Mouse (Mus musculus): ENCODE measurements at regions not wholly inside any gene's neighbourhood (a gene's known extent, or its start where the extent isn't known, plus 50 kb on each side); places are given as distances from the start of the nearest gene placed in this dataset.

DNA sequence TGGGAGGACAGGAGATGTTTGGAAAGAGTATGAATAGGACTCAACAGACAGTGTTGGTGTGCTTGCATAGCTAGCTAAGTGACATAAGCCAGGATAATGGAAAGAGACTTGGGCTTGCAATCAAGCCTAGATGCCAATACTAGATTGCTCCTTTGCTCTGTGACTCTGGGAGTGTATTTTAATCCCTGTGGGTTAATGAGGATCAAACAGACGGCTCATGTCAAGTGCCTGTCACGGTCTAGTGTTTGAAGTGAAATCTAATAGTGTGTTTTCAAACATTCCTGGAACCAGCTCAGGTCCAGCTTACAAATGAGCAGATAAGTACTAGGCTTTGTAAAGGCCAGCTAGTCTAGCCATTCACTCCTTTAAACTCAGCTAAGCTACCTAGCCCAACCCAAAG lies 64.1 kb upstream of the Ranbp3l start:
- Histone ChIP-seq H3K4me1 (replicated peaks) (no peaks in the 10 kb centered on the region), H3K9me3 (no peaks in the 10 kb centered on the region), H3K27me3 (ENCODE audit: insufficient read depth, poor library complexity, severe bottlenecking) (no peaks in the 10 kb centered on the region), H3K36me3 (no peaks in the 10 kb centered on the region), H3K4me3 (no peak overlapping the region), H3K27ac (no peak overlapping the region)
- no peak for DNase-seq (ENCODE audit: low spot score)
- WGBS: 69% methylated on average over 2 of the region's 2 CpGs

DNA sequence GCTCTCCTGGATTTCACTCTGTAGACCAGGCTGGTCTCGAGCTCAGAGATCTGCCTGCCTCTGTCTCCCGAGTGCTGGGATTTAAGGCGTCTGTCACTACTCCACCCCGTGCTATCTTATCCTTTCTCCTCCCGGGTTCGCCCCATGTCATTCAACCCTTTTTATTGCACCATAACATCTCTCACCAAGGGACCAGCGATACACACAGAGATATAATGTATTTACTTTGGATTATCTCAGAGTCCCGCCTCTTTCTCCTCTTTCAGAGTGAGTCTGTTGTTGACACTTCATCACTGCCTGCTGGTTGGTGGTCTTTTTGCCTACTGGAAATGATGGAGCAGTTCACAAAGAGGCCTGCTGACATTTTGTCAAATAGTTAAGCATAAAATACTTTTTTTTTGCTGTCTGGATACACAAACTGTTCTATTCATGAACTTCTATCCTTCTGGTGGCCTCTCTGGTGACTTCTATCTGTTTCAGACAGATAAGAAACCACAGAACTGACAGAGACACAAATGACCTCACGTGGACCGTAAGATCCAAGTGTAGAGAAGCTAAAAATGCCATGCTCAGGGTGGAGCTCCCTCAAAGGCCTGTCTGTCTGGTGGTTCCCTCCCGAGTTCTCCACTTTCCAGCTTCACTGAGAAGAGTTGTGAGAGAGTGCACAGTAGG lies 70.1 kb upstream of the Ranbp3l start:
- DNase-seq (ENCODE audit: low spot score): no peak
- H3K27me3 ChIP-seq (ENCODE audit: insufficient read depth, poor library complexity, severe bottlenecking): no peaks in the 10 kb centered on the region
- no peaks in the 10 kb centered on the region for H3K4me1 ChIP-seq (replicated peaks)
- H3K9me3 ChIP-seq: no peaks in the 10 kb centered on the region
- no peak overlapping the region for H3K4me3 ChIP-seq
- 89% methylated on average over 11 of the region's 11 CpGs for whole genome bisulfite sequencing
- H3K36me3 ChIP-seq: no peaks in the 10 kb centered on the region
- H3K27ac ChIP-seq: no peak overlapping the region

DNA sequence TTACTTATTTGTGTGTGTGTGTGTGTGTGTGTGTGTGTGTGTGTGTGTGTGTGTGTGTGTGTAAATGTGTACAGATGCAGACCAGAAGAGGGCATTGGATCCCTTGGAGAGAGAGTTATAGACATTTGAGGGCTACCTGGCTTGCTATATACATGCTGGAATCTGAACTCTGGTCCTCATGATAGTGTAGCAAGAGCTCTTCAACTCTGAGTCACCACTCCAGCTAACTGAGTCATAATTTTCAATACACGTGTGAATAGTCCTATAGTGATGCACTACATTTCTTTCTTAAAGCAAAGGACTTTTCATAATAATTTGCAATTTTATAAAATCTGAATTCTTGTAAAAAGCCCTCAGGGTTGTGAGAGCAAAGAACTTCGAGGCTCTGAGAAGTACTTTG lies 70.9 kb upstream of the Ranbp3l start:
- H3K27ac ChIP-seq: no peak overlapping the region
- 87% methylated on average over 2 of the region's 2 CpGs for WGBS
- H3K36me3 ChIP-seq: no peaks in the 10 kb centered on the region
- no peak for DNase-seq (ENCODE audit: low spot score)
- H3K9me3 ChIP-seq: no peaks in the 10 kb centered on the region
- H3K4me1 ChIP-seq (replicated peaks): no peaks in the 10 kb centered on the region
- H3K27me3 ChIP-seq (ENCODE audit: insufficient read depth, poor library complexity, severe bottlenecking): no peaks in the 10 kb centered on the region
- no peak overlapping the region for H3K4me3 ChIP-seq

DNA sequence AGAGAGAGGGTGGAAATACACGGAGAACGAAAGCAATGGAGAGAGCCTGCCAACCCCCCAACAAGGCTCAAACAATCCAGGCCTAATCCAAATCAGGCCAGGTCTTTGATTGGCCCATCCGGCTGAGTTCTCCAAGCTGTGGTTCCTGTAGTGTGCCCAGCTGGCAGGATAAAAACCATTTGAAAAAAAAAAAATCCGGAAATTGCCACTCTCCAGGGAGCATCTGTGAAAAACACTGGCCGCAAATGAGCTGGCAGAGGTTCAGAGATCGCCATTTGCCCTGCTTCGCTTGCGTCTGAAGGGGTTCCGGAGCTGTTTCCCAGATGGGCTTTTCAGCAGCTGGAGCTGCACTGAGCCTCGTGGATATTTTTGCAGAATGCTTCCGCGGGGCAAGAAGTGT lies 71.4 kb upstream of the Ranbp3l start:
- DNase-seq (ENCODE audit: low spot score): no peak
- H3K9me3 ChIP-seq: no peaks in the 10 kb centered on the region
- H3K27me3 ChIP-seq (ENCODE audit: insufficient read depth, poor library complexity, severe bottlenecking): no peaks in the 10 kb centered on the region
- no peaks in the 10 kb centered on the region for H3K4me1 ChIP-seq (replicated peaks)
- no peaks in the 10 kb centered on the region for H3K36me3 ChIP-seq
- no peak overlapping the region for H3K4me3 ChIP-seq
- WGBS: 85% methylated on average over 12 of the region's 12 CpGs
- H3K27ac ChIP-seq: no peak overlapping the region

DNA sequence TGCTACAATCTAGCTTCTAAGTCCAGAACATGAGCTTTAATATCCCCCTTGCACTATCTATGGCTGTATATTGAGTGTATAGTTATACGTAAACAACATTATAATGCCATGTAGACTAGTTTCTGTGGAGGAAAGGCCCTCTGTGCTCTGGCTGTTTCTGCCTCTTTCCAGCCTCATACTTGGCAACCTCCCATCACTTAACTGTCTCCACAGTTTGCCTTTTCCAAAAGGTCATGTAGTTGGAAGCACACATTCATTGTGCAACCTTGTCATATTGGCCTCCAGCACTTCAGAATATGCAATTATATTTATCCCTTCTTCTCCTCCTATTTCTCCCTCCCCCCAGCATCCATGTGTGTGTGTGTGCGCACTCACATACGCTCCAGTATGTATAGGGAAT lies 82.2 kb upstream of the Ranbp3l start:
- WGBS: 95% methylated on average over 3 of the region's 3 CpGs
- no peak overlapping the region for H3K4me3 ChIP-seq
- no peaks in the 10 kb centered on the region for H3K36me3 ChIP-seq
- no peak for DNase-seq (ENCODE audit: low spot score)
- H3K27me3 ChIP-seq (ENCODE audit: insufficient read depth, poor library complexity, severe bottlenecking): no peaks in the 10 kb centered on the region
- H3K4me1 ChIP-seq (replicated peaks): no peaks in the 10 kb centered on the region; the same call in 1 of the 2 replicates
- no peaks in the 10 kb centered on the region for H3K9me3 ChIP-seq
- H3K27ac ChIP-seq: no peak overlapping the region

DNA sequence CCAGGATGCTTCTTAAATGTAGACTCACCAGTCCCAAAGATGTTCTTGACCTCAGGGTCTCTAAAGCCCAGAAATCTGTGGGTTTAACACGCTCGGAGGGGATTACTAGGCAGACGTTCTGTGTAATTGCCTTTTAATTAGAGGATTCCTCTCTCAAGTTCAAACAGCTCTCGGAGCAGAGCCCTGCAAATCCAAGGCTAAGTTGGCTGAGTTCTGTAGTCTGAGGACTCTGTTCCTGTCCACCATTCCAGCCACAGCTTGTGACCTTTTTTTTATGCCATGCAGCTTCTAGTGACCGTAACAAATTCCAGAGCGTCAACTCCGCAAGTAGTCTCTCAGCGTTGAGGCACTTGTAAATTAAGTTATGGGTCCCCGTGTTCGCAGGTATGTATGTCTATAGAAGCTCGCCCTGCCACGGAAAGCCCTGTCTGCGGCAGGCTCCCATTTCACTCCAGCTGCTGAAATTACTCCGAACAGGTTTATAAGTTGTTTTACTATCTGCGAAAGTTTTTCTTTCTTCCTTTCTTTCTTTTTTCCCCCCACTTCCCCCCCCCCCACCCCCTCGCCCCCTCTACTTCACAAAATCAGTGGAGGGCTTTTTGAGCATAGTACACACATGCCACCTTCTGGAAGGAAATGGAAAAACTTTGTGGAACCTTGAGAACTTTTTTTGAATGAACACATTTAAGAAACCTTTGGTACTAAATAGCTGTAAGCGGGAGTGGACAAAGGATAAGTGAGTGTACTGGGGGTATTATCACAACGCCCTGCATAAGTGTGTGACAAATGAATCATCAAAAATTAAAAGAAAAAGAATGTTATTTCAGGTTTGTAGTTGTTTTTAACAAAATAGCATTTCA lies 82.9 kb upstream of the Ranbp3l start:
- peak; percentile 12 for DNase-seq (ENCODE audit: low spot score)
- Histone ChIP-seq H3K4me1 (replicated peaks) (no peaks in the 10 kb centered on the region; the same call in 1 of the 2 replicates), H3K27ac (0 out of 2 replicates have a peak overlapping the region, but pooled peaks have one; percentile 12), H3K4me3 (no peak overlapping the region), H3K27me3 (ENCODE audit: insufficient read depth, poor library complexity, severe bottlenecking) (no peaks in the 10 kb centered on the region), H3K36me3 (no peaks in the 10 kb centered on the region), H3K9me3 (no peaks in the 10 kb centered on the region)
- WGBS: 60% methylated on average over 18 of the region's 18 CpGs

DNA sequence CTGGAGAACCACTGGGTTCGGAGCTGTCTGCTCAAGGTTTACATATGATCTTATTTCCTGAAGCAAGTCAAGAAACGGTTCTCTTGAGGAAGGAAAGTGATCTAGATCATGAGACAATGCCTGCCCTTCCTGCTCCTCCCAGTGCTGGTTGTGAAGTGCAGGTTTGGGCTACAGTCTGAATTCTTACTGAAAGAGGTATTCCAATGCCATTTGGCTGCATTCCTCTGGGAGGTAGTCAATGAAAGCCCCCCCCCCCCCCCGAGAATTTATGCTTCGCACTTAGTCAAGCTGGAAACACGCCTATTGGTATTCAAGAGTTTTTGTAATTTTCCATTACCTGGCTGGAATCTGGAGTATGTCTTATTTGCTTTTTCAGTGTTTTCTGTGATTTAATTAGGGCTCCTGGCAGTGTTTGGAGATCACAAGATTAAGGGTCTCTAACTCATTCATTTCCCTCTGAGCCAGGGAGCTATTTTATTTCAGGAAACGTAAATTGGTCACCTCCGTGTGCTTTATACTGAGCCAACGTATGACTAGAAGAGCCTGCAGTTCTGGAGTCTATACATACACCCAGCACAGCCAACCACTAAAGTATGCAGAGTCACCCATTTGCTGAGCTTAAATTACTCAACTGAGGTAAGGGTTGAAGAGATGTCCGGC lies 84.7 kb upstream of the Ranbp3l start:
- Histone ChIP-seq H3K27me3 (ENCODE audit: insufficient read depth, poor library complexity, severe bottlenecking) (no peaks in the 10 kb centered on the region), H3K27ac (no peak overlapping the region), H3K9me3 (no peaks in the 10 kb centered on the region), H3K4me1 (replicated peaks) (no peaks in the 10 kb centered on the region; the same call in 1 of the 2 replicates), H3K4me3 (no peak overlapping the region), H3K36me3 (no peaks in the 10 kb centered on the region)
- no peak for DNase-seq (ENCODE audit: low spot score)
- 85% methylated on average over 9 of the region's 9 CpGs for WGBS

DNA sequence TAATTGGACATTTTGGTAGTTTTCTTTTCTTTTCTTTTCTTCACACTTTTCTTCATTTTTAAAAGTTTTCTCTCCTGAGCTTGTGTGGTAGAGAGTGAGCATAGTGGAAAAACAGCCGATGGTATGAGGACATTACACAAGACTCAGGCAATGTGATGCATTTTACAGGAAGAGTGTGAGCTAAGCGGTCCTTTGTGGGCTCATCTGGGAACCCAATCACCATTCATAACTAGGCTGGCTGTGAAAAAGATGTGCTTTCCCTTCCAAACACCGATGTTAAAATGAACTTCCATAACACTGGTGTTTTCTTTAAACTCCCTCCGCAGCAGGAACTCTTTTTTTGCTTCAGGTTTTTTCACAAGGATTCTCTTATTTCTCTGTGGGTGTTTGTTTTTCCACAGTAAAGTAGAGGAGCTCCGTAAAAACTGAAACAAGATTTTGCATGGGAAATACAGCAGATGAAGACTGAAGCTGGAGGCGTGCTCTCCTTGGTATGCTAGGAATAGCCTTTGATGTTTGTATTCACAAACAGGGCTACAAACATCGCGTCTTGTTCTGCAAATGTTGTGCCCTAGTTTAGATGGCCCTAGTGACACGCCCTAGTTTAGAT lies 92.8 kb upstream of the Ranbp3l start:
- 85% methylated on average over 9 of the region's 9 CpGs for WGBS
- Histone ChIP-seq H3K9me3 (no peaks in the 10 kb centered on the region), H3K27ac (no peak overlapping the region), H3K27me3 (ENCODE audit: insufficient read depth, poor library complexity, severe bottlenecking) (no peaks in the 10 kb centered on the region), H3K36me3 (no peaks in the 10 kb centered on the region), H3K4me1 (replicated peaks) (no peaks in the 10 kb centered on the region), H3K4me3 (no peak overlapping the region)
- no peak for DNase-seq (ENCODE audit: low spot score)

DNA sequence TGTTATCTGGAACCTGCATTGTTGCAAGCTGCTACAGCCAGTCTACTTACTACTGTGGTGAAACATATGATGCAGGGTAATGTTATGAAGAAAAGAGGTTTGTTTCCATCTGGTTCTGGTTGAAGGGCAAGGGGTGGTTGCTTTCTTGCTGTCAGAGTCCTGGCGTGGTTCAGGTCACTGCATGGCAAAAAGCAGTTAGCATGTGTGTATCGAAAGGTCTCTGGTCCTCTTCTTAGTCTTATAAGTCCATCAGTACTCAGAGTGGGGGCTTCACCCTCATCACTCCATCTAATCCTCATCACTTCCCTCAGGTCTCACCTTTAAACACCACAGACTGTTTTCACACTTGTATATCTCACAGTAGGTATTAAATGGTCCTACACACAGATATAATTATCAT lies 99.7 kb upstream of the Ranbp3l start:
- H3K27me3 ChIP-seq (ENCODE audit: insufficient read depth, poor library complexity, severe bottlenecking): no peaks in the 10 kb centered on the region
- WGBS: 80% methylated on average over 2 of the region's 2 CpGs
- H3K27ac ChIP-seq: no peak overlapping the region
- DNase-seq (ENCODE audit: low spot score): no peak
- H3K4me1 ChIP-seq (replicated peaks): peaks cover 8% of the 10 kb centered on the region; the same call in 1 of the 2 replicates
- H3K9me3 ChIP-seq: no peaks in the 10 kb centered on the region
- no peak overlapping the region for H3K4me3 ChIP-seq
- no peaks in the 10 kb centered on the region for H3K36me3 ChIP-seq

DNA sequence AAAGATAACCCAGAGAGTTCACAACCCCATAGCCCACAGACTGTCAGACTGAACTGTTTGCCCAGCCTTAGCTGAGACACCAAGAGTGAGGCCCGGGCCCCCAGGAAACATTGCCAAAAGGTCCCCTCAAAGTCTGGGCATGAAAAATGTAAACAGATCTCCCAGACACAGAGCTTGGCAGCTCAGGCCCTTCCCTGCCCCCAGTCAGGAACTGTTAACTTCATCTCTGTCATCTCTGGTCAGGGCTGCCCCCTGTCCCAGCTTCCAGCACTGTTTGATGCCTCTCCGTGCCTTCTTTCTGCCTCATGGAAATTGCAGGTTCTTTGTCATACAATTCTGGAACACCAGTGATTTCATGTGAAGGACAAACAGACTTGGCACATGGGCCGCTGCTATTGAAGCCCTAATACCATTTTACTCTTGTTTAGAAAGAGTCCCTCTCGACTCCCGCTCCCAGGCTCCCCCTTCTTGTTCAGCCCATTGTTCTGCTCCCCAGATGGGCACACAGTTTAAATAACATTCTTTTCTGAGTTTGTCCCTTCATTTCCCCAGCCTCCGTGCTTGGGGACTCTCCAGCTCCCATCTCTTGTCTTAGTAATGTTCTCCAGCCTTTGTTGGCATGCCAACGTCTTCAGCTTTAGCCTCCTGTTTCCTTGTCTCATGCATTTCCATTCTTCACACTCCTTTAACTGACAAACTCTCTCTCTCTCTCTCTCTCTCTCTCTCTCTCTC lies 100.4 kb upstream of the Ranbp3l start:
- Histone ChIP-seq H3K9me3 (no peaks in the 10 kb centered on the region), H3K27me3 (ENCODE audit: insufficient read depth, poor library complexity, severe bottlenecking) (no peaks in the 10 kb centered on the region), H3K4me3 (no peak overlapping the region), H3K36me3 (no peaks in the 10 kb centered on the region), H3K4me1 (replicated peaks) (peaks cover 8% of the 10 kb centered on the region; the same call in 1 of the 2 replicates), H3K27ac (peak overlapping the region; percentile 69; the same call in 1 of the 2 replicates)
- 45% methylated on average over 7 of the region's 7 CpGs for WGBS
- no peak for DNase-seq (ENCODE audit: low spot score)

DNA sequence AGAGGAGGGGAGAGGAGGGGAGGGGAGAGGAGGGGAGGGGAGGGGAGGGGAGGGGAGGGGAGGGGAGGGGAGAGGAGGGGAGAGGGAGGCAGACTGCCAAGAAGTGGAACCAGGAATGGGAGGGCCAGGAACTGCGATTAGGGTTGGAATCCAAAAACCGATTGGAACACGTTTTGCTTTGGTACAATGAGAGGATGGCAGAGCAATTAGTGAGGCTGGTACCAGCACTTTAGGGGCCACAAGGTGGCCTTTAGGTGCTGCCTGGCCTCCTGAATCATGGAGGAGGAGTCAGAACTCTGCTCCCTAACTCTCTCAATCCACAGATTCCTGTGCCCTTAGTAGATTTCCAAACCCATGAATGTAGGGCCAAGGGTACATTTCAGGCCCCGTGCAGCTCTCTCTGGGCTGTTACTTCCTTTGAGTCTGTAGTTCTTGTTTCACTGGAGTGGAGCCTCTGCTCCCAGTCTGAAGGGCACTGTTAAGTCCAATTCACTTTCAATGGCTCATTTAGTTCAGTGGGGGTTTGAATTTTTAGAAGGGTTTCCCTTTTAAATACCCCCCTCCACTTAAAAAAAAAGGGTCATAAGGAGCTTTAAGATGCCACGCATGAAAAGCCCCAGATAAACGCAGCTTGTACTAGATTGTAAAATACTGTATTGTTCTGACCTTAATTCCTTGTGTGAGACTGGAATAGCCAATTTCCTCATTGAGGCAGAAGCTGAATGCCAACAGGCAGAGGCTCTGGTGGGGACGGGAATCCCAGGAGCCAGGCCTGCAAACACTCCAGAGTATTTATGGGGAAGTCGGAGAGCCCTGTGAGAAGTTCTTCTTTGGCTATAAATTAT lies 102.4 kb upstream of the Ranbp3l start:
- WGBS: 80% methylated on average over 8 of the region's 8 CpGs
- Histone ChIP-seq H3K4me3 (no peak overlapping the region), H3K4me1 (replicated peaks) (peaks cover 8% of the 10 kb centered on the region; the same call in 1 of the 2 replicates), H3K9me3 (0 out of 2 replicates have a peak, but pooled peaks cover 2% of the 10 kb centered on the region), H3K36me3 (no peaks in the 10 kb centered on the region), H3K27me3 (ENCODE audit: insufficient read depth, poor library complexity, severe bottlenecking) (no peaks in the 10 kb centered on the region), H3K27ac (no peak overlapping the region)
- DNase-seq (ENCODE audit: low spot score): no peak
